Mouse (Mus musculus): ENCODE data around the gene Ucp1.

GRCm38 (mm10) chr8:83297375-83297774 is 7.2 kb downstream of the Ucp1 start:
- TF ChIP-seq CTCF (IDR thresholded peaks at IDR 0.05; ENCODE audit: low read depth) = no peak
- no peak for TF ChIP-seq EP300 (IDR thresholded peaks at IDR 0.05; ENCODE audit: low read depth)
